Mouse (Mus musculus) MEL (cell line): Measurements from ENCODE around the gene Macrod2.

Experiments
- CTCF ChIP-seq, 3 experiments: IDR thresholded peaks in 2 of 3; conservative IDR thresholded peaks in 1 of 3; 2 replicates each; pipeline ENCODE4 v1.5.1; 2011 to 2012; ENCODE audit warnings: low read length in 3 of 3, low read depth in 2 of 3, mild to moderate bottlenecking in 2 of 3, improper control_type of control experiment in 1 of 3, inconsistent platforms in 1 of 3, mixed read lengths in 1 of 3, moderate library complexity in 1 of 3; ENCODE audit not compliant: control insufficient read depth in 1 of 3, insufficient read depth in 1 of 3, poor library complexity in 1 of 3, severe bottlenecking in 1 of 3
- GATA1 ChIP-seq: IDR thresholded peaks from 2 replicates; pipeline ENCODE4 v1.6.1; 2011; ENCODE audit warnings: low read depth, low read length, improper control_type of control experiment
- POLR2A ChIP-seq, 2 experiments: IDR thresholded peaks; 2 replicates each; pipeline ENCODE4 v1.6.1; 2011 to 2012; ENCODE audit warnings: low read length in 2 of 2, mild to moderate bottlenecking in 2 of 2, control low read depth in 1 of 2, improper control_type of control experiment in 1 of 2, low read depth in 1 of 2, moderate library complexity in 1 of 2; ENCODE audit not compliant: control insufficient read depth in 1 of 2, insufficient read depth in 1 of 2, poor library complexity in 1 of 2
- UBTF ChIP-seq: IDR thresholded peaks from 2 replicates; pipeline ENCODE4 v1.6.1; 2012; ENCODE audit warnings: low read depth, mild to moderate bottlenecking, inconsistent platforms, low read length, improper control_type of control experiment, moderate library complexity, borderline replicate concordance; ENCODE audit not compliant: insufficient read depth
- ZNF384 ChIP-seq: IDR thresholded peaks from 2 replicates; pipeline ENCODE4 v1.6.1; 2012; ENCODE audit warnings: low read depth, mild to moderate bottlenecking, inconsistent platforms, low read length, improper control_type of control experiment

DNA sequence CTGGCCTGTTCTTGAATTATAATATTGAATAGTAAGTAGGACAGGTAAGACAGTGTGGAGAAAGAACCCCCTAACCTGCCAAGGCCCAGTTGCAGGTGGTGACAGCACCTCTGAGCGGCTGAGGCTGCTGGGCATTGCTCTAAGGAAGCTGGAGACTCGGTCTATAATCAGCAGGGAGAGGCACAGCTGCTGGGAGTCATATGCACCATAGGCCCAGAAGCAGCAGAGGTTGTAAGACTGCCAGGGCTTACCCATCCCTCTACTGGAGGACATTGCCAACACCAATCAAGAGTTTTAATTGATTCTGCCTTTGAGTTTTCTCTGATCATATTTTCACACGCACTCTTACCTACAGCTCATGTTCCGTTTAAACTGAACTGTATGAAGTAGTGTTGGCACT is 869.5 kb downstream of the Macrod2 start:
- TF ChIP-seq CTCF (IDR thresholded peaks at IDR 0.05 in 2 of 3, conservative IDR thresholded peaks at IDR 0.05 in 1 of 3; ENCODE audit: control insufficient read depth in 1 of 3, insufficient read depth in 1 of 3, low read depth in 2 of 3, low read length in 3 of 3, poor library complexity in 1 of 3, severe bottlenecking in 1 of 3) (no peak), UBTF (no peak), POLR2A (IDR thresholded peaks at IDR 0.05; ENCODE audit: control insufficient read depth in 1 of 2, insufficient read depth in 1 of 2, low read depth in 1 of 2, low read length in 2 of 2, poor library complexity in 1 of 2) (no peak), GATA1 (no peak), ZNF384 (no peak)
